Mouse (Mus musculus) cortical plate, adult 2 months (tissue): ENCODE data around the gene 1110032A03Rik. TPM values are rescaled to one million over a fixed set of nuclear protein-coding genes. Genes with fewer than 3 reads are reported as not detected.

Experiments
- H3K27ac ChIP-seq: fragments of 200-500 bp; 2 replicates; pipeline ENCODE4 v1.5.1; 2012; ENCODE audit warnings: low read length, control low read depth, inconsistent platforms; ENCODE audit not compliant: insufficient read depth
- H3K4me1 ChIP-seq: fragments of 200-500 bp; 2 replicates; pipeline ENCODE4 v1.6.1; 2011; ENCODE audit warnings: low read length; ENCODE audit not compliant: control insufficient read depth, insufficient read depth
- H3K4me3 ChIP-seq: fragments of 200-500 bp; 2 replicates; pipeline ENCODE4 v1.5.1; 2011; ENCODE audit warnings: mild to moderate bottlenecking, low read length, control low read depth; ENCODE audit not compliant: insufficient read depth
- CTCF ChIP-seq: fragments of 200-500 bp; IDR thresholded peaks from 2 replicates; pipeline ENCODE4 v1.5.1; 2011; ENCODE audit warnings: mild to moderate bottlenecking, control low read depth, low read length; ENCODE audit not compliant: insufficient read depth; ENCODE audit errors: extremely low read depth
- POLR2A ChIP-seq: fragments of 200-500 bp; IDR thresholded peaks from 2 replicates; pipeline ENCODE4 v1.6.1; 2011; ENCODE audit warnings: mild to moderate bottlenecking, low read length, control low read depth; ENCODE audit not compliant: insufficient read depth; ENCODE audit errors: extremely low read depth
- polyA plus RNA-seq: library from polyadenylated mRNA; depleted of rRNA; stranded (reverse); fragments of >200 nt; gene quantifications from 2 replicates; pipeline ENCODE4 v1.2.3, GENCODE M21; 2012

1110032A03Rik gene
- polyA plus RNA-seq, 1 experiment = 102 TPM

DNA sequence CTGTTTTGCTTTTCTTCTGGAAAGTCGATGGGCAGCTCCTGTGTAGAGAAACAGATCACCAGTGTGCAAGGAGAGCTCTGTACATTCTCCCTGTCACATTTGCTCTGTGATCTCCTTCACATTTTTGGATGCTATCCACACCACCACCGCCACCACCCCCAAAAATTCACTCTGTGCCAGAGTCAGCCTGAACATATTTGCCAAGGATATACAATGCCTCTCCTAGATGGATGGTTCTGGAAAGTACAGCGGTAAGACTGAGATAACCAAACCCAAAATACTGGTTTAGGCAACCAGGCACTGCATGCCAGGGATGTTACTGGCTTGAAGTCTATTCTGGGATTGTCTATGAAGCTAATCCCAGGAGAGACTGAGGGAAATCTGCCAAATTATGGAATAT, 33.1 kb downstream of the 1110032A03Rik start:
- TF ChIP-seq POLR2A = no peak
- TF ChIP-seq CTCF = no peak
- no peak overlapping the region for H3K4me3 ChIP-seq
- no peak overlapping the region for H3K27ac ChIP-seq
- H3K4me1 ChIP-seq = no peaks in the 10 kb centered on the region; the same call in 1 of the 2 replicates

GRCm38 (mm10) chr9:50740867-50741784, 34.2 kb downstream of the 1110032A03Rik start:
- no peaks in the 10 kb centered on the region; the same call in 1 of the 2 replicates for H3K4me1 ChIP-seq
- no peak overlapping the region for H3K27ac ChIP-seq
- TF ChIP-seq POLR2A (no peak), CTCF (no peak)
- no peak overlapping the region for H3K4me3 ChIP-seq

DNA sequence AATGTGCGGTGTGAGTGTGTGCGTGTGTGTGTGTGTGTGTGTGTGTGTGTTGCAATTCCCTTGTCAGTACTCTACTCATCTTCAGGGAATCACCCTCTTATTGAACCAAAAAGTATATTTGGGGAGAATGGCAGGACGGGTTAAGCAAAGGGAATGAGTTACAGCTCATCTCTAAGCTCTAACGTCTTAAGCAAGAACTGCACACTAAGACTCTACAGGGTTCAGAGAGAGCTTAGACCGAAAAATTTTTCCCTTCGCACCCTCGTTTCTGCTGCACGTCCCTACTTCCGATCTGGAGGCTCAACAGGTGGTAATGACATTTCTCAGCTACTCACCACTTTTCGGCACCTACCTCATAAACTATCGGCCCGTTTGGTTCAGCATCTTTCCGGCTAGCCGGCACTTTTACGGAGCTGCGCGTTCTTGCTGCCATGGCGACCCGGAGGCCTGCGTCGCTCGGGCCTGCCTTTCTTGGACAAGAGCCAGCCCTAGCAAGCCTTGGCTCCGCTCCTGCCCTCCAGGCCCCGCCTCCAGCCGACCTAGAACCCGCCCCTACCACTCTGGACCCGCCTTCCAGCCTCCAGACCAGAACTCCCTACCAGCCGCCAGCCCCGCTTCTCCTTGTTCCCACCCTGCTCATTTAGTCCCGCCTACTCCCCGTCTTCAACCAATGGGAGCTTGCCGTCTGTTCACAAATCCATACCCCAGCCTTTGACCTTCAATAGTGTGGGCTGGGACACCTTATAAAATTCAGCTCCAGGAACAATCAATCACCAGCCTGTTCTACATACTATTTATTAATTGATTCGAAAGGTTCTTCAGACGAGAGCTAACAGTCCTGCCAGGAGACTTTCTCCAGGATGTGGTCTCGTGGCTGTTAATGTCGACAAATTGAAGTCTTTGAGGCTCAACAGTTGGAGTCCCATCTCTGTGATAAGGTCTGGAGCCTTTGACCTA, 36.1 kb downstream of the 1110032A03Rik start, which contains the start of gene Dixdc1:
Gene Dixdc1 (minus strand): TSS at position 604 of the 957 bp plus-strand sequence.
- Histone ChIP-seq H3K4me1 (no peaks in the 10 kb centered on the region; the same call in 1 of the 2 replicates), H3K27ac (no peak within 1 kb of the TSS), H3K4me3 (peak within 1 kb of the TSS; percentile 25)
- no peak for TF ChIP-seq CTCF
- no peak for TF ChIP-seq POLR2A

DNA sequence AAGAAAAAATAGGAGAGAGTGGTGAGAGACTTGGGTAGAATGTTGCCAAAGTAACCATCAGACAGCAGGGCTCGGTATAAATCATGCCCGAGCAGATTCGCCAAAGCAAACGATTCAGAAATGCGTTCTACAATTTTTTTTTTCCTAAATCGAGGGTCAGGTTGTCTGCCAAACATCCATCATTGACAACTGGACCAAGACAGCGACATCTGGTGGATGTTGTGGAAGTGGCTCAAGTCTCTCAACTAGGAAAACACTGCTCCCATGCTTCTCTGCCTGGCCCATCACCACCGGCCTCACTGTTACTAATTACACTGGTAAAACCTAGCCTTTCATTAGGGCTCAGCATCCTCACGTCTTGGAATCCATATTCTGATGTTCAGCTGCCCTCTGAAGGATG, 40.3 kb downstream of the 1110032A03Rik start:
- Histone ChIP-seq H3K4me1 (no peaks in the 10 kb centered on the region), H3K4me3 (no peak overlapping the region), H3K27ac (no peak overlapping the region)
- peak; percentile 79 for TF ChIP-seq CTCF
- no peak for TF ChIP-seq POLR2A

- Histone ChIP-seq H3K27ac (no peak overlapping the region), H3K4me1 (no peaks in the 10 kb centered on the region), H3K4me3 (no peak overlapping the region)
- TF ChIP-seq CTCF (no peak), POLR2A (no peak)
Measured at GRCm38 (mm10) chr9:50732560-50732959, 42.8 kb downstream of the 1110032A03Rik start.

- no peak overlapping the region for H3K4me3 ChIP-seq
- TF ChIP-seq CTCF = no peak
- no peak for TF ChIP-seq POLR2A
- H3K27ac ChIP-seq = no peak overlapping the region
Measured at GRCm38 (mm10) chr9:50729600-50729999, 45.7 kb downstream of the 1110032A03Rik start.

DNA sequence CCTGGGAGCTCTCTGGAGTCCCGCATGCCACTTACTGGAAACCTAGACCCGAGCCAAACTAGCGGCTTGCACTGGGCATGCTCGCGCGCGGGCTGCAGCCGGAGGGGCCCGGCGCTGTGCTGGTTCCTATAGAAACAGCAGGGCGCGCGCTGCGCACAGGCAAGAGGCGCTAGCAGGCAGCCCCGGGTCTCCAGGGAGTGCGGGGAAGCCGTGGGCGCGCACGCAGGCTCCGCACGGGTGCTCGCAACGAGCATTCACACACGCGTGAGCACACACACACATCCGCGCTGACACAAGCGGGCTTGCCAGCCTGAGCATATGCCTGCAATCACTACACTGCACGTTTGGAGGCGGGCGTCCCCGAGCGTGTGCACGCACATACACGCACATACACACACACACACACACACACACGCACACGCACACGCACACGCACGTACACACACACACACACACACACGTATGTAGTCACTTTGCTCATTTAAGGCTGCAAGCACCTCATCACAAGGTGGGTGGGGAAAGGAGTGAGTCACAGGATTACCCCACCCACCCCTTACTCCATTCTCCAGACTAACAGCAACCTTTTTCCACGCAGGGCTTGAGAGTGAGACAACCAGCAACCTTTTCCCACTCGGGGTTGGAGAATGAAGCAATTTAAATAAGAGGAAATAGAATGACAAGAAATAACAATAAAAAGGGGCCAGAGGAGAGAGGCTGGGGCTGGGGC, 47.2 kb downstream of the 1110032A03Rik start:
- no peak for TF ChIP-seq CTCF
- peak; percentile 21; the same call in 1 of the 2 replicates for TF ChIP-seq POLR2A
- no peaks in the 10 kb centered on the region for H3K4me1 ChIP-seq
- H3K4me3 ChIP-seq = peak overlapping the region; percentile 62
- H3K27ac ChIP-seq = no peak overlapping the region

More at GRCm38 (mm10) chr9:50729600-50729999, 45.7 kb downstream of the 1110032A03Rik start:
- H3K4me1 ChIP-seq = no peaks in the 10 kb centered on the region

GRCm38 (mm10) chr9:50727171-50727924, 48.0 kb downstream of the 1110032A03Rik start:
- Histone ChIP-seq H3K4me1 (no peaks in the 10 kb centered on the region), H3K27ac (no peak overlapping the region)
- TF ChIP-seq POLR2A (no peak), CTCF (no peak)

More at GRCm38 (mm10) chr9:50727171-50727924, 48.0 kb downstream of the 1110032A03Rik start:
- H3K4me3 ChIP-seq = peak overlapping the region; percentile 62
